Mouse (Mus musculus): ENCODE data around the gene Ust. TPM values are rescaled to one million over a fixed set of nuclear protein-coding genes. Genes with fewer than 3 reads are reported as not detected.

Ust gene
- polyA plus RNA-seq, 1 experiment, result 1.5 TPM

- 91% methylated on average over 12 of the region's 12 CpGs for WGBS
Observed at GRCm38 (mm10) chr10:8427671-8428364, 90.8 kb downstream of the Ust start.

DNA sequence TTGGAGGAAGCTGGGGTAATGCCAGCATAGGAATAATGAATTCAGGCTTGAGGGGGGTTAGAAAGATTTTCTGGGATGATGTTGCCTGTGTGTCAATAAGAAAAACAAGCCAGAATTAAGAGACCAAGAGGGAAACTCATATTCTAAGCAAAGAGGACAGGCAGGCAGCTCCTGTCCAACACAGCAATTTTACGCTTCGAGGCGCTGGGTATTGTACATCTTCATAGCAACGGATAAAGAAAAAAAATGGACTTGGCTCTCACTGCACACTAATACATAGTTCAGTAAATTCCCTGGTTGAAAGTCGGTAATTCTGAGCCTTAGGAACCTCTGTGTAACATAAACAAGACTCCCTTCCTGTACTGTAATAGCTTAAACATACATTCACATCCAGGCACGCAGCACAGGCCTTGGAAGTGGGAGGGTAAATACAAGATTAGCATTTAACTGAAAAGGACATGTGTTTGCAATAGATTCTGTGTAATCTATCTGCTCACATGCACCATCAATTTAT is 99.1 kb downstream of the Ust start:
- H3K27ac ChIP-seq (ENCODE audit: insufficient read depth, low read depth, low read length), result no peak overlapping the region
- no peaks in the 10 kb centered on the region for H3K4me1 ChIP-seq (ENCODE audit: control insufficient read depth, insufficient read depth, low read length)
- no peak for DNase-seq
- WGBS, result 68% methylated on average over 6 of the region's 6 CpGs
- no peak overlapping the region for H3K4me3 ChIP-seq (ENCODE audit: insufficient read depth, low read depth, low read length)
- no peaks in the 10 kb centered on the region for H3K36me3 ChIP-seq (ENCODE audit: control insufficient read depth, insufficient read depth, low read length)
- no peaks in the 10 kb centered on the region for H3K27me3 ChIP-seq (replicated peaks; ENCODE audit: control insufficient read depth, insufficient read depth, low read length)
- no peak for TF ChIP-seq POLR2A (IDR thresholded peaks at IDR 0.05; ENCODE audit: low read depth, low read length)
- no peak for TF ChIP-seq CTCF (conservative IDR thresholded peaks at IDR 0.05; ENCODE audit: insufficient read depth, insufficient read length, low read depth, low read length)

More at GRCm38 (mm10) chr10:8427671-8428364, 90.8 kb downstream of the Ust start:
- no peaks in the 10 kb centered on the region for H3K27me3 ChIP-seq (replicated peaks; ENCODE audit: control insufficient read depth, insufficient read depth, low read length)
- DNase-seq, result no peak
- H3K4me3 ChIP-seq (ENCODE audit: insufficient read depth, low read depth, low read length), result no peak overlapping the region
- TF ChIP-seq CTCF (conservative IDR thresholded peaks at IDR 0.05; ENCODE audit: insufficient read depth, insufficient read length, low read depth, low read length) (no peak), POLR2A (IDR thresholded peaks at IDR 0.05; ENCODE audit: low read depth, low read length) (no peak)
- no peak overlapping the region for H3K27ac ChIP-seq (ENCODE audit: insufficient read depth, low read depth, low read length)
- no peaks in the 10 kb centered on the region for H3K36me3 ChIP-seq (ENCODE audit: control insufficient read depth, insufficient read depth, low read length)
- H3K4me1 ChIP-seq (ENCODE audit: control insufficient read depth, insufficient read depth, low read length), result no peaks in the 10 kb centered on the region

DNA sequence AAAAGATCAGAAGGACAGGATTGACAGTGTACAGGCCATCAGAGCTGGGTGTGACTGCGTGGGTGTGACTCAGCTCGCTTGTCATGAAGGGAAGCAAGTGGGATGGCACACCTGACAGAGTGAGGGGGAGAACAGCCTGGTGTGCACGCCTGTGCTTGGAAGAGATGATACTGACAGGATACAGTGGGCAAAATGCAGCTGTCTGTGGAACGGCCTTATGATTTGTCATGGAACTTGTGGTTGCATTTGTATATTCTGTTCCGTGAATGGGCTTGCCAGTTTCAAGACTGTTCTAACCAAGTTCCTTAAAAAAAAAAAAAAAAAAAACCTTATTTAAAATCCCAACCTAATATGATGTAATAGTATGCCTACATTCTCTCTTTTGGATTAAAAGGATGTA is 103.2 kb downstream of the Ust start:
- TF ChIP-seq POLR2A (IDR thresholded peaks at IDR 0.05; ENCODE audit: low read depth, low read length) (no peak), CTCF (conservative IDR thresholded peaks at IDR 0.05; ENCODE audit: insufficient read depth, insufficient read length, low read depth, low read length) (no peak)
- Histone ChIP-seq H3K27me3 (replicated peaks; ENCODE audit: control insufficient read depth, insufficient read depth, low read length) (no peaks in the 10 kb centered on the region), H3K27ac (ENCODE audit: insufficient read depth, low read depth, low read length) (no peak overlapping the region), H3K36me3 (ENCODE audit: control insufficient read depth, insufficient read depth, low read length) (no peaks in the 10 kb centered on the region), H3K4me1 (ENCODE audit: control insufficient read depth, insufficient read depth, low read length) (no peaks in the 10 kb centered on the region), H3K4me3 (ENCODE audit: insufficient read depth, low read depth, low read length) (no peak overlapping the region)
- DNase-seq, result no peak
- 81% methylated on average over 5 of the region's 5 CpGs for WGBS

GRCm38 (mm10) chr10:8415036-8415435 is 103.6 kb downstream of the Ust start:
- 90% methylated on average over 7 of the region's 7 CpGs for WGBS
- TF ChIP-seq CTCF (conservative IDR thresholded peaks at IDR 0.05; ENCODE audit: insufficient read depth, insufficient read length, low read depth, low read length) (no peak), POLR2A (IDR thresholded peaks at IDR 0.05; ENCODE audit: low read depth, low read length) (no peak)

DNA sequence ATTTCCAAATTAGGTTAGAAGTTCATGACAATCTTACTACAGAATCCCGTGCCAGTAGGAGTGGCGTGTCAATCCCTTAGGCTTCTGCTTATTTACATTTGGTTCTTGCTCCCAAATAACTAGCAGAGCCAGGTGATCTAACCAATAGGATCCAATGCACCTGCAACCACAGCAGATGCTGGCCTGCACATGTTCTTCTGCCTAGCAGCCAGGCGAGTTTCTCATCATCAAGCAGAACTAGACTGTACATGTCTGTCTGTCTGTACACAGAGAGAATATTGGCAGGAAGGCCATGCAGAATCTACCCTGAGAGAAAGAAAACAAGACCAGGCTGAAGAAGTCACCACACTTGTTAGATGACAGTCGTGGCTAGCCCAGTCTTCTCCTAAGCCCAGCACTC is 113.5 kb downstream of the Ust start:
- no peaks in the 10 kb centered on the region for H3K4me1 ChIP-seq (ENCODE audit: control insufficient read depth, insufficient read depth, low read length)
- H3K4me3 ChIP-seq (ENCODE audit: insufficient read depth, low read depth, low read length), result no peak overlapping the region
- 88% methylated on average over 4 of the region's 4 CpGs for WGBS
- TF ChIP-seq CTCF (conservative IDR thresholded peaks at IDR 0.05; ENCODE audit: insufficient read depth, insufficient read length, low read depth, low read length) (no peak), POLR2A (IDR thresholded peaks at IDR 0.05; ENCODE audit: low read depth, low read length) (no peak)
- no peak overlapping the region for H3K27ac ChIP-seq (ENCODE audit: insufficient read depth, low read depth, low read length)
- H3K36me3 ChIP-seq (ENCODE audit: control insufficient read depth, insufficient read depth, low read length), result no peaks in the 10 kb centered on the region
- DNase-seq, result no peak
- H3K27me3 ChIP-seq (replicated peaks; ENCODE audit: control insufficient read depth, insufficient read depth, low read length), result no peaks in the 10 kb centered on the region

More at GRCm38 (mm10) chr10:8415036-8415435, 103.6 kb downstream of the Ust start:
- Histone ChIP-seq H3K27ac (ENCODE audit: insufficient read depth, low read depth, low read length) (no peak overlapping the region), H3K27me3 (replicated peaks; ENCODE audit: control insufficient read depth, insufficient read depth, low read length) (no peaks in the 10 kb centered on the region), H3K4me3 (ENCODE audit: insufficient read depth, low read depth, low read length) (no peak overlapping the region), H3K36me3 (ENCODE audit: control insufficient read depth, insufficient read depth, low read length) (no peaks in the 10 kb centered on the region), H3K4me1 (ENCODE audit: control insufficient read depth, insufficient read depth, low read length) (no peaks in the 10 kb centered on the region)
- DNase-seq, result peak; percentile 9

GRCm38 (mm10) chr10:8392226-8392625 is 126.4 kb downstream of the Ust start:
- no peak overlapping the region for H3K4me3 ChIP-seq (ENCODE audit: insufficient read depth, low read depth, low read length)
- no peak for TF ChIP-seq CTCF (conservative IDR thresholded peaks at IDR 0.05; ENCODE audit: insufficient read depth, insufficient read length, low read depth, low read length)
- TF ChIP-seq POLR2A (IDR thresholded peaks at IDR 0.05; ENCODE audit: low read depth, low read length), result no peak
- H3K4me1 ChIP-seq (ENCODE audit: control insufficient read depth, insufficient read depth, low read length), result no peaks in the 10 kb centered on the region
- DNase-seq, result no peak
- H3K27me3 ChIP-seq (replicated peaks; ENCODE audit: control insufficient read depth, insufficient read depth, low read length), result no peaks in the 10 kb centered on the region
- no peak overlapping the region for H3K27ac ChIP-seq (ENCODE audit: insufficient read depth, low read depth, low read length)
- no peaks in the 10 kb centered on the region for H3K36me3 ChIP-seq (ENCODE audit: control insufficient read depth, insufficient read depth, low read length)
- 53% methylated on average over 2 of the region's 2 CpGs for WGBS

GRCm38 (mm10) chr10:8391264-8391748 is 127.3 kb downstream of the Ust start:
- WGBS, result 65% methylated on average over 4 of the region's 4 CpGs

More at GRCm38 (mm10) chr10:8391264-8391748, 127.3 kb downstream of the Ust start:
- Histone ChIP-seq H3K27me3 (replicated peaks; ENCODE audit: control insufficient read depth, insufficient read depth, low read length) (no peaks in the 10 kb centered on the region), H3K4me1 (ENCODE audit: control insufficient read depth, insufficient read depth, low read length) (no peaks in the 10 kb centered on the region), H3K27ac (ENCODE audit: insufficient read depth, low read depth, low read length) (no peak overlapping the region), H3K4me3 (ENCODE audit: insufficient read depth, low read depth, low read length) (no peak overlapping the region), H3K36me3 (ENCODE audit: control insufficient read depth, insufficient read depth, low read length) (no peaks in the 10 kb centered on the region)
- no peak for DNase-seq
- no peak for TF ChIP-seq POLR2A (IDR thresholded peaks at IDR 0.05; ENCODE audit: low read depth, low read length)
- TF ChIP-seq CTCF (conservative IDR thresholded peaks at IDR 0.05; ENCODE audit: insufficient read depth, insufficient read length, low read depth, low read length), result no peak
